Mouse (Mus musculus): ENCODE measurements at regions not wholly inside any gene's neighbourhood (a gene's known extent, or its start where the extent isn't known, plus 50 kb on each side); places are given as distances from the start of the nearest gene placed in this dataset.

DNA sequence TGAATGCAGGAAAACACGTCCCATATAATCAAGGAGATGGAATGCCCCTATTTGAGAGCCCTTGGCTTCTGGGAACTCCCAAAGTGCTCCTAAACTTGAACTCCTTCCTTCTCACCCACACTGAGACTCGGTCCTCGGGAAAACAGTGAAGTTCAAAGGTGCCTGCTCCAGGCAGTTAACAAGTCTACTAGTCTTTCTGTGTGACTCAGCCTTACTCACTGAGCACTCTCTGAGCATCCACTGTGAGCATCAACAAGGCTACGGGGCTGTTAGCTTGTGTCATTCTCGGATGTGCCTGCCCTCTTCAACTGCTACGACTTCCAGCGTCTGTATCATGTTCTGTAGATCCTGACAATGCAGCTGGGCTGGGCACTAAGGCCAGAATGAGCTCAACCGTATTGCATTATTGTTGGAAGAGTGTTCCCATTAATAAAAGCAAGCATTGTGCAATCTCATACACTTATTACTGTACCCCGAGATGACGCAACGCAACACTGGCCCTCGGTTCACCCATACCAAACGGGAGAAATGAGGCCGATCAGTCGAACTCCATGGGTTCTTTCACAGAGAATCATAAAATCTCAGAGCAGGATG, 96.1 kb upstream of the Egr2 start:
- peak; percentile 85 for DNase-seq (ENCODE audit: inconsistent ontology term)

DNA sequence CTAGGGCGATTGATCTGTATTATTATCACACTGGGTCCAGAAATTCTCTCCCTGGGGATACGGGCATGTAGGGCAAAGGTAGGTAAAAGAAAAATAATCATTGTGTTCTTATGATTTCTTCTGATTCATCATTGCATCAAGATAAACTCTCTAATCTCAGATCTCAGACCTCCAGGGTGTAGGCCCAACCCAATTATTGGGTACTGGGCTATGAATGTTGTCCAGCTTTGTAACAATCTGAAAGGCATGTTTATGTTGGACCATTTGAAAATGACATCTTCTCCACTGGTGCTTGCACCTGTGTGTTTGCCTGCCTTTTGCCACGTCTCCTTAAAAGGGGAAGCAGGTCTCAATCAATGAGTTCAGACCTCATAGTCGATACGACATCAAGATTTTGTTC, 95.4 kb upstream of the Egr2 start:
- no peak for DNase-seq (ENCODE audit: inconsistent ontology term)

DNA sequence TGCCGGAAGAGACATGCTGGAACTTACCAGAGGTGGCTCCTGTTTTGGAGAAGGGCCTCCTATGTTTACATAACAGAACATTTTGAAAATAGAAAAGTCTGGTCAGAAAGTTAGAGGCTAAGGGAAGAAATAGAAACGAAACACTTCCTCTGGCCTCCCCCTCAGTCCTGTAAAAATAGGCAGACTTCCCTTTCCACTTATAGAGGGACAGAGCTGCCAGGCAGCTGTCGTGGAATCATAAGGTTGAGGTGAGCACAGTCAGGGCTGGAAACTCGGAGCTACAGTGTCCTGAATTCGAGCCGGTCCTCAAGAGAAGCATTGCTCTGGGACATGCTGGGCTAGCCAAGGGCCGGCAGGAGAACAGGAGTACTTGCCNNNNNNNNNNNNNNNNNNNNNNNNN, 94.0 kb upstream of the Egr2 start:
- no peak for DNase-seq (ENCODE audit: inconsistent ontology term)

DNA sequence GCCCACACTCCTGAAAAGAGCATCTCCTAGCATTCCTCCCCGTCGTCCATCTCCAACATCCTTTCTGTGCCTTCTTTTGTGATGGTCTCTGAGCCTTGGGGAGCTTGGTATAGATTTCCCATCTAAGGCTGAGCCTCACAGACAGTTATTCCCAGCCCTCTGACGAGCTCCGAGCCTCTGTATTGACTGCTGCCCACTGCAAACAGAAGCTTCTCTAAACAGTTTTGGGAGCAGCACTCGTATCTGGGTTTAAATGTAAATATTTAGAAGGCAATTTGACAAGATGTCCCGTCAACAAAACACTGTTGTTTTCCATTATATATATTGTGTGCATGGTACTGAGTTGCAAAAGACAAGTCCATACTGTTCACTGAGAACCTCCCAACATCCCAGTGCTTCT, 86.4 kb upstream of the Egr2 start:
- DNase-seq (ENCODE audit: inconsistent ontology term), result no peak

DNA sequence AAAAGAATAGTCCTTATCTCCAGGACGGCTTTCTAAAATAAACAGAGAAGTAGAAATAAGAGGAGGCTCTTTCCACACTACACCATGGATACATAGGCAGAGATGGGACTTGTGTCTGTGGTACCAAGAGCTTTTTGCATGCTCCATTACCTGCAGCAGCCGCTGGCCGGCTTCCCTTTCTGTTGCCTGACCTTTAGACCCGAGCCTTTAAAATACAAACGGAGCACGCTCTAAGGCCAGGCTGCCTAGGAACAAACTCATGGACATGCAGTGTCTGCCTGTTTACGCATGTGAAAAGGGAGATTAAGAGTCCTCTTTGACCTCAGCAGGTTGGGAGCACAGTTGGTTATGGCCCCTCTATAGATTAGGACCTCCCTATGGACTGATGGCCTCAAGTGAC, 81.1 kb upstream of the Egr2 start:
- no peak for DNase-seq (ENCODE audit: inconsistent ontology term)

DNA sequence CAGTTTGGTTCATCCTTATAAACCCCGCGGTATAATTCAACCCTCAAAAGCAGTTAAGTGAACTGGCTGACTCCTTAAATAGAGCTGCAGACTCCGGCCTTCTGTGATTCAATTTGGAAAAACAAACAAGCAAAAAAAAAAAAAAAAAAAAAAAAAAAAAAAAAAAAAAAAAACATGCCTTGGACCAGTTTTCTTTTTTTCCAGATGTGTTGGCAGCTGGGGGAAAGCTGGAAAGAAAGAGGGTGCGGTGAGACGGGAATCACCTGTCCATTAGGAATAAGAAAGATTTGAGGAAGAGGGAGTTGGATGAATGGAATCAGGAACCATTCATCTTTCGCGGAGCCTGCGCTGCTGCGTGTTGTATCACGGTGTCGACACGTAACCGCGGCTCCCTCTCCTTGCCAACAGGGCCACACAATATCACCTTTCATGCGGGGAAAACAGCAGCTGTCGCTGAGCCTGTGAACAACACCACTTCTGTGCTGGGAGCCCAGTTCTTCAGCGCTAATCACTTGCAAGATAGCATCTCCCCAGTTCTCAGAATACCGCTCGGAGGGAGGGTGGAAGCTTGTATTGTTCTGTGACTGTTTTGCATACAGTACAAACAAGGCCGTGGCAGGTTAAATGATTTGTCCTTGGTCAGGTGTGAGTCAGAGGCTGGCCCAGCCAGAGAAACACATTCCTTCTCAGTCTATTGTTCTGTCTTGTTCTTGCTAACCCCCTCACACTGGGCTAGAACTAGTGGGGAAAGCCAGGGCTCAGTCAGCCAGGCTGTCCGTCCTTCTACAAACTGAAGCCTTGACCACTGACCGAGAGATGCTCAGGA, 76.6 kb upstream of the Egr2 start:
- no peak for DNase-seq (ENCODE audit: inconsistent ontology term)

DNA sequence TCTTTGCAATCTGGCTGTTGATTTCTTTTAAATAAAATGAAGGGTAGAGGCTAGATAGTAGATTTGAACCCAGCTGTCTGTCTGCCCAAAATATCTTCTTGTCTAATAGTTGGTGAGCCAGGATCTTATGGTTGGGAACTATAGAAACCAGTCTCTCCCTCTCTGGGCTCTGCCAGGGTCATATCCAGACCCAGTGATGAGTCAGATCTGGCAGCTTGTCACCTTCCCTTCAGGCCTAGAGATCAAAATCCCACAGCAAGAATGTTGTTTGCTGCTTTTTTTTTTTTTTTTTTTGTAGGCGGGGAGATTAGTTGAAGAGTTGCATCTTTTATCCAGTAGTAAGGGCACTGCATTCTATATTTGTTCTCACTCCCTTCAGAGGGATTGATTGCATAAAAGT, 74.0 kb upstream of the Egr2 start:
- DNase-seq (ENCODE audit: inconsistent ontology term), result peak; percentile 66

DNA sequence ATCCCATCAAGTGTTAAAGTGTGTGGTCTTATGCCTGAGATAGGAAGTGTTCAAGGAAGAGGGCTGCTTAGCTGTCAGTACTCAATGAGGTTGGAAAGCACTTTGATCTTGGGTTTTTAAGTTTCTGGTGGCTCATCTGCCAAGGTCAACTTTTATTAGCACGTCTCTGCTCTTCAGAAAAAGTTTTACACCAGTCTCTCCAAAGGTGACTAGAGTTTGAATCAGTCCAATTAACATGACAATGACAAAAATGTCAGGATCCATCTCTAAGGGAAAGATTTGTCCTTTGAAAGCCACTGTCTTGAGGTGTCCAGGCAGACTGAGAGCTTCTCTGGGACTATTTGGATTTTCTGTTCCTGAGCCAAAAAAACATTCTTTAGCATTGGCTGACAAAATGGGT, 73.4 kb upstream of the Egr2 start:
- no peak for DNase-seq (ENCODE audit: inconsistent ontology term)

DNA sequence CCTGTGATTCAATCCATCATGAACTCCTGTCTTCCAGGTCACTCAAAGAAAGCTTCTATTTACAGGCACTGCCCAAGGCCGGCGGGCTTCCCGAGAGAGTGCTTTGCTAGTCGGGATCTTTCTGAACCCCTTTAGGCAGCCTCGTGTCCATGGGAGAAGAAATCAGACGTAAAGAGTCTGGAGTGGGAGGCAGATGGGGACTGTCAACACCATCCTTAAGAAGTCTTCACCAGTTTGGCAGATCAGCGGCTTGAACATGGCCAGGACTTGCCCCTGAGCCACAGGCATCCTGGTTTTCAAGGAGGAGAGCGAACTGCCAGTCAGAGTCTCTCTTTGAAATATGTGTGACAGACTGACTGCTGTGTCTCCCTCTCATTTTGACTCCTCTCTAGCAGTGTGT, 66.6 kb upstream of the Egr2 start:
- DNase-seq (ENCODE audit: inconsistent ontology term), result no peak

DNA sequence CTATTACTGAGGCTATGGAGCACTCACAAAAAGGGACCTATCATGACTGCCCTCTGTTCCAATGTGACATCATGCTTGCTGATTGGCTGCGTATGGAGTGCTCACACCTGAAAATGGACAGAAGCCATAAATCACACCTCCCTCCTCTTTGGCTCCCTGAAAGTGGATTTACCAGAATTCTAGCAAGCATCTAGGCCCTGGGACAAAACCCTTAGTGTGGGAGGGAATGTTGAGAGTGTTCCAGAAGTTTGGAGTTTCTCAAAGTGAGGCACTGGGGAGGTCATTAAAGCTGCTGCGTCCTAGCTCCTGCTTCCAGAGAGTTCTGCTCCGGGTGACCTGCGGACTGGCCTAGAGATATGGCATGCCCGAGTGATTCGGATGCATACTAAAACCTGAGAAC, 62.3 kb upstream of the Egr2 start:
- no peak for DNase-seq (ENCODE audit: inconsistent ontology term)

DNA sequence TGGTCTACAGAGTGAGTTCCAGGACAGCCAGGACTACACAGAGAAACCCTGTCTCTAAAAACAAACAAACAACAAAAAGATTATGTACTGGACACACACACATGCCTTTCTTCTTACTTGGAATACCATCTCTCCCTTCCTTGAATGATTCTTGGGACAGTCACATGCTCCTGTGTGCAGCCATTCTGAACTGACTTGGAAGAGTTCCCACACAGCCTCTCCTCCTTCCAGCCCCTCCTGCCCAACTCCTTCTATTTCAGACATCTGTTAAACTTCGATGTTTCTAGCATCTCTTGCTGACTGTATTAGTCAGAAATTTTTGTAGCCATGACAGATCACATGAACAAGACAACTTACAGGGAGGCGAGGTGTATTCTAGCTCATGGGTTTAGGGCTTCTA, 60.9 kb upstream of the Egr2 start:
- DNase-seq (ENCODE audit: inconsistent ontology term), result no peak

DNA sequence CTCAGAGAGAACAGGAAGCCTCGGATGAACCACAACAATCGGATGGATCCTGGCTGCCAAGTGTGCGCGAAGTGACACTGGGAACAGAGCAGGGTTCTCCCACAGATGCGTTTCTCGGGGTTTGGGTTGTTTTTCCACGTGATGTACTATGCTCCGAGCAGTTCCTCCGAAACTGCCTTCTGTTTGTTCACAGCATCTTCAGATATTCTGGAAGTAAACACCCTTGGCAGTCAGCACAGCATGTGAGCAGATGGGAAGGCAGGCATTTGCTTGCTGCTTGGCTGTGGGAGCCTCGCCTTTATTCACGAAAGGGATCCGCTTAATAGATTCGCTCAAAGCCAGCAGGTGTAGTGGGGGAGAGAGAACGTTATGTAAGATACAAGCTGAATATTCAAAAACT, 53.0 kb upstream of the Egr2 start:
- DNase-seq (ENCODE audit: inconsistent ontology term), result no peak

DNA sequence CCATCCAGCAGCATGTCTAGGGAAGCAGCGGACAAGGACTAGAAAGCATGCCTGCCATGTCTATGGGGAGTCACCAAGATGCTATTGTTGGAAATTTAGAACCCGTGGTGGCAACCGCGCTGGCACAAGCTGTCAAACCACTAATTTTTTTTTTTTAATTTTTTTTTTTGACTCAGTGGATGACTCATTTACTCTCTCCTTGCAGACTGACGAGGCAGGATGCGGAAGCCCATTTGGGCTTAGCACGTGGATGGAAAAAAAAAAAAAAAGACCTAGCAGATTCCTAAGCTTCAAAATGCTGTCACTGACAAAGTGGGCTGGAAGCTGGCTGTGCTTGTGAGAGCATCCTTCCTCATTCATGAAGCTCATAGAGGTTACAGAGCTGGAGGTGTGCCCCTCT, 51.9 kb upstream of the Egr2 start:
- peak; percentile 41 for DNase-seq (ENCODE audit: inconsistent ontology term)

DNA sequence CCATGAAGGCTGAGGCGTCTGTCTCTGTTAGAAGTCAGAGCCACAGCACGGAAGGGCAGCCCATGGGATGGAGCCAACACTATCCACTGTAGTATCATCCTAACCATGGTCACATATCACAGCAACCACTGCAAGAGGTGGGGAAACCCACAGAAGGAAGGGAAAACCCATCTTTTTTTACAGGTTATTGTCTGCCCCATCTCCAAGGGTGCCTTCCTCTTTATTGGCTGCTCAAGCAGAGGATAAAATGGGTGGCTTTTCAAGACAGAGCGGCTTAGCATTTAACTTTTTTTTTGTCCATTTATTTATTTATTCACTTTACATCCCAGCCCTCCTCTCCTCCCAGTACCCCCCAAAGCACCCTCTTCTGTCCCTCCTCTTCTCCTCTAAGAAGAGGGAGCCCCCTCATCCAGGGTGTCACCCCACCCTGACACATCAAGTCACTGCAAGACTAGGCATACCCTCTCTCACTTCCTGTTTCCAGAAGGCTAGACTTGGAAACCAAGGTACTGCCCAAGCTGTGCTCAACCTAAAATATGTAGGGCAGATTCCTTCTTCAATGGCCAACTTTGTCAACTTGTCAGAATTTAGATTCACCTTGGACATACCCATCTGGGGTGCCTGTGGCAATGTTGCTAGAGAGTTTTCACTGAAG, 51.1 kb upstream of the Egr2 start:
- no peak for DNase-seq (ENCODE audit: inconsistent ontology term)
